Mouse (Mus musculus) limb, embryonic 12.5 days (tissue): ENCODE data around the gene Hdac11. TPM values are rescaled to one million over a fixed set of nuclear protein-coding genes. Genes with fewer than 3 reads are reported as not detected.
A peak's percentile ranks its signal among the peaks of the same experiment; 100 is the strongest.
"Not testable (repeated sequence)": the region's sequence is repeated elsewhere in the genome, so short reads cannot be mapped to it uniquely, and the experiment has no call there.

Experiments
- ATAC-seq: fragments of 200-750 bp; cut with Nextera tagmentation; 2 replicates; pipeline ENCODE4 v1.8.0; 2017; ENCODE audit warnings: low read depth, moderate TSS enrichment; ENCODE audit not compliant: insufficient number of reproducible peaks, insufficient read depth, low FRiP score, low TSS enrichment
- H3K27ac ChIP-seq: fragments of 300-500 bp; sonication (generic); 2 replicates; pipeline ENCODE4 v1.5.1; 2016; ENCODE audit warnings: mild to moderate bottlenecking, moderate library complexity
- H3K27me3 ChIP-seq: fragments of 300-500 bp; sonication (generic); 2 replicates; pipeline ENCODE4 v1.6.1; 2016; ENCODE audit warnings: mild to moderate bottlenecking, moderate library complexity
- H3K36me3 ChIP-seq: fragments of 300-500 bp; sonication (generic); 2 replicates; pipeline ENCODE4 v1.6.1; 2016; ENCODE audit warnings: mild to moderate bottlenecking, moderate library complexity
- H3K4me1 ChIP-seq: fragments of 300-500 bp; sonication (generic); replicated peaks from 2 replicates; pipeline ENCODE4 v1.6.1; 2016
- H3K4me2 ChIP-seq: fragments of 300-500 bp; sonication (generic); 2 replicates; pipeline ENCODE4 v1.6.1; 2016; ENCODE audit warnings: mild to moderate bottlenecking, moderate library complexity
- H3K4me3 ChIP-seq: fragments of 300-500 bp; sonication (generic); replicated peaks from 2 replicates; pipeline ENCODE4 v1.5.1; 2016; ENCODE audit warnings: mild to moderate bottlenecking
- H3K9ac ChIP-seq: fragments of 300-500 bp; sonication (generic); replicated peaks from 2 replicates; pipeline ENCODE4 v1.6.1; 2016; ENCODE audit warnings: mild to moderate bottlenecking, moderate library complexity
- H3K9me3 ChIP-seq: fragments of 300-500 bp; sonication (generic); 2 replicates; pipeline ENCODE4 v1.6.1; 2016; ENCODE audit warnings: mild to moderate bottlenecking, moderate library complexity
- WGBS: fragments of 180-500 bp; shearing (Covaris S2); methylation state at CpG from one replicate; pipeline ENCODE4 v1.1.7; 2016; 5-methylcytosine and 5-hydroxymethylcytosine counted together
- polyA plus RNA-seq: library from polyadenylated mRNA; unstranded; fragments of >200 nt; fragmentation: Nextera tagmentation; extraction: Ambion mirVana; gene quantifications from 2 replicates; pipeline ENCODE4 v1.2.1, GENCODE M21; 2016

Gene Hdac11
- polyA plus RNA-seq, 1 experiment from 2014 or later: 16.9 TPM

DNA sequence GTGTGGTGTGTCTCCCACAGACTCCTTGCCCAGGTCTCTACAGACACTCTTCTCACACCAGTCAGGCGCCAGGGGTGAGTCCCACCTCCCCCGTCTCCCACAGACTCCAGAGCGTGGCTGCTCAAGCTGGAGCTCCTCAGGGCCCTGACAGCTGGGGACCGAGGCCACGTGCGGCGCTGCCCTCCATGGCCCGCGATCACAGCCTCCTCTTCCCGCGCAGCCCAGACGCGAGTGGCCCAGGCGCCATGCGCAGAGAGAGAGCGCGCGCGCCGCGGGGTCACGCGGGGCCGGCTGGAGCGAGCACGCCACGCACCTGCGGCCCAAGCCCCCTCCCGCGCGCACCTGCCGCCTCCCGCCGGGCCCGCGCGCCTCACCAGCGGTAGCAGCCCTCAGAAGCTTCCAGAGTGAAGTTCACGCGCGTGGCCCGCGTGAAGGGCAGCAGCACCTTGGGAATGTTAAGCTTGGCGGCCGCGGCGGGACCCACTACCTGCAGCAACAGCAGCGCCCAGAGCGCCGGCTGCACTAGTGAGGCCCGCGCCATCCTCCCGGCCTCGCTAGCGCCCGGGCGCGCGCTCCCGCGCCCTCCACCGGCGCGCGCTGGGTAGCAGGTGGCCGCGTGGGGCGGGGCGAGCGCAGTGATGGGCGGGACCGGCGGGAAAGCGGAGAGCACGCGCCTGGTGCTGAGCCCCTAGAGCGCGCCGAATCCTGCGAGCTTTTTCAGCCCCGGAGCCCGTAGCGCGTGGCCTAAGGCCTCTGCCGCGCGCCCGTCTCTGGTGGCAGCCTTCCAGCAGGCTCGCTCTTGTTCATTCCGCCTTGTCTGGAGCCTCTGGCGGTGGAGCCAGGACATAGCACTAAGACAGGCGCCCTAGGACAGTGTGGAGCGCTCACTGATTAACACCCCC is 40.0 kb upstream of the Hdac11 start, which contains the start of gene Nup210:
TSS of gene Nup210 (minus strand) at position 586 of the 902 bp plus-strand sequence.
- under 1% methylated on average over 93 of the region's 93 CpGs for WGBS
- H3K9me3 ChIP-seq: no peaks in the 10 kb centered on the region
- H3K9ac ChIP-seq: peak within 1 kb of the TSS; percentile 52
- H3K27me3 ChIP-seq: peaks cover 33% of the 10 kb centered on the region
- H3K4me3 ChIP-seq: peak within 1 kb of the TSS; percentile 63
- peak; percentile 96 for ATAC-seq
- peaks cover 18% of the 10 kb centered on the region for H3K4me1 ChIP-seq
- peak within 1 kb of the TSS; percentile 99 for H3K4me2 ChIP-seq
- H3K27ac ChIP-seq: no peak within 1 kb of the TSS
- no peaks in the 10 kb centered on the region for H3K36me3 ChIP-seq

GRCm38 (mm10) chr6:91117149-91117548 is 39.3 kb upstream of the Hdac11 start:
- Histone ChIP-seq H3K36me3 (no peaks in the 10 kb centered on the region), H3K9ac (peak overlapping the region; percentile 52; the same call in 1 of the 2 replicates), H3K27me3 (peaks cover 33% of the 10 kb centered on the region), H3K4me3 (peak overlapping the region; percentile 63), H3K4me1 (peaks cover 18% of the 10 kb centered on the region), H3K9me3 (0 out of 2 replicates have a peak, but pooled peaks cover 5% of the 10 kb centered on the region), H3K4me2 (peak overlapping the region; percentile 99), H3K27ac (no peak overlapping the region)
- peak; percentile 40; the same call in 1 of the 2 replicates for ATAC-seq
- 2% methylated on average over 9 of the region's 9 CpGs for WGBS

GRCm38 (mm10) chr6:91118526-91118925 is 37.9 kb upstream of the Hdac11 start:
- no peaks in the 10 kb centered on the region for H3K36me3 ChIP-seq
- H3K4me2 ChIP-seq: no peak overlapping the region
- no peak for ATAC-seq
- no peak overlapping the region for H3K4me3 ChIP-seq
- no peak overlapping the region for H3K27ac ChIP-seq
- peaks cover 33% of the 10 kb centered on the region for H3K27me3 ChIP-seq
- H3K9ac ChIP-seq: no peak overlapping the region
- H3K4me1 ChIP-seq: peaks cover 18% of the 10 kb centered on the region
- H3K9me3 ChIP-seq: 0 out of 2 replicates have a peak, but pooled peaks cover 5% of the 10 kb centered on the region

DNA sequence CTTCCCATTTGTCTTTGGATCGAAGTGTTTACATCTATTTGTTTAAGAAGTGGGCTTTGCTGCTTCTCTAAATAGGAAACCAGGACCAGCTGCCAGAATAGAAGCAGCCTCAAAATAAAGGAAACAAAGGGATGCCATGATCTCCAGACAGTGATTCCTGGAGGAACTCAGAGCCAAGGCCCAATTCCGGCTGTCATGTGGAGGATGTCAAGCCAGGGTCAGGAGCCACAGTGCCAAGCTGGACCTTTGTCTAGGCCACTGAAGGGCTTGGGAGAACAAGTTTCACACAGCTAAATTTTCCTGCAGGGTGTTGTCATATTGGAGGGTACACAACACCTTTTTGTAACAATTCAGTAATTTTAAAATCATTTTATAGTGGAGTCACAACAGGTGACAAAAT is 36.3 kb upstream of the Hdac11 start:
- peaks cover 15% of the 10 kb centered on the region for H3K4me1 ChIP-seq
- no peak overlapping the region for H3K27ac ChIP-seq
- 78% methylated on average over 2 of the region's 2 CpGs for WGBS
- 0 out of 2 replicates have a peak, but pooled peaks cover 5% of the 10 kb centered on the region for H3K9me3 ChIP-seq
- H3K4me3 ChIP-seq: no peak overlapping the region
- H3K27me3 ChIP-seq: peaks cover 30% of the 10 kb centered on the region
- no peak for ATAC-seq
- no peak overlapping the region for H3K4me2 ChIP-seq
- no peaks in the 10 kb centered on the region for H3K36me3 ChIP-seq
- H3K9ac ChIP-seq: no peak overlapping the region

GRCm38 (mm10) chr6:91121089-91121488 is 35.4 kb upstream of the Hdac11 start:
- Histone ChIP-seq H3K4me1 (peaks cover 11% of the 10 kb centered on the region), H3K27me3 (peaks cover 26% of the 10 kb centered on the region)
- H3K27ac ChIP-seq, H3K4me2 ChIP-seq, H3K4me3 ChIP-seq, H3K36me3 ChIP-seq, ATAC-seq, H3K9ac ChIP-seq, H3K9me3 ChIP-seq: not testable (repeated sequence)
- WGBS: 89% methylated on average over 7 of the region's 7 CpGs

GRCm38 (mm10) chr6:91123453-91123852 is 33.0 kb upstream of the Hdac11 start:
- Histone ChIP-seq H3K9me3 (0 out of 2 replicates have a peak, but pooled peaks cover 5% of the 10 kb centered on the region), H3K4me3 (no peak overlapping the region), H3K4me1 (no peaks in the 10 kb centered on the region), H3K9ac (no peak overlapping the region), H3K36me3 (no peaks in the 10 kb centered on the region), H3K27me3 (peaks cover 12% of the 10 kb centered on the region), H3K27ac (no peak overlapping the region), H3K4me2 (no peak overlapping the region)
- ATAC-seq: no peak
- 77% methylated on average over 3 of the region's 3 CpGs for WGBS

DNA sequence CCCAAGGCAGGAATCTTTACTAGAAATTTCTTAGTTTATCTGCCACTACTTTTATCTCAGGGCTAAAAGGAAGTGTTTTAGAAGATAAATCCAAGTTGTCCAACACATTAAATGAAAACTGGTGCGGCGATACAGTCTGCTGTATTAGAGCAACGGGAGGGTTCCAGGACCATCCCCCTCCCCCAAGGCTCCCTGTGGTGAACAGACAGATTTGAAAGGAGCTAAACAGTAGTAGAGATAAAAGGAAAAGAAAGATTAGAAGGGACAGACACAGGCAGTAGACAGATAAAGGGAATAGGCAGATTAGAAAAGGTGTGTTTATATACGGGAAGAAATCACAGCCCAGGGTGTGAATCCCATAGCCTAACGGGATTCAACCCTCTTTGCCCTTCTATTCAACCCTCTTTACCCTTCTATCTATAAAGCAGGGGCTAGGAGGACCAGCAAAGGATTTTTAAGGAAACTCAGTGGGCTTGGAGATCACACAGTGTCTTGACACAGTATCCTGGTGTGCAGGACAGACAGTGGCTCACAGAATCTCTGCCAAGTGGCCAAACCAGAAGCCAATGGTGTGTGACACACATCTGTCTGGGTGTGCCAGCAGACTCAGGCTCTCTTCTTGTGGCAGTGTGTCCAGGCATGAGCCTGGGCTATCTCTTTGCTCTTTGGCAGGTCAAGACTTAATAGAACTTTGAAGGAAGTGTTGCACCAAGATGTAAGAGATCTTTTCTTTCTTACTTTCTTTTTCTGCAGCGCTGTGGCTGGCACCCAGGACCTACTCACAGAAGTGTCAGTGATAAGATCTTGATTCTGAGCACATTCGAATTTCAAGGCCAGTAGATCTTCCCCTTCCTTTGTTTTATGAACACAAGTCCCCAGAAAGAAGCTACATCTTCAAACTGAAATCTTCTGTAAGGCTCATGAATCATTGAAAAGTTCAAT is 31.9 kb upstream of the Hdac11 start:
- WGBS: 49% methylated on average over 7 of the region's 7 CpGs
- H3K9me3 ChIP-seq: 0 out of 2 replicates have a peak, but pooled peaks cover 5% of the 10 kb centered on the region
- no peak overlapping the region for H3K27ac ChIP-seq
- H3K4me3 ChIP-seq: no peak overlapping the region
- H3K4me1 ChIP-seq: no peaks in the 10 kb centered on the region
- no peaks in the 10 kb centered on the region for H3K36me3 ChIP-seq
- H3K4me2 ChIP-seq: no peak overlapping the region
- peaks cover 4% of the 10 kb centered on the region; the same call in 1 of the 2 replicates for H3K27me3 ChIP-seq
- no peak overlapping the region for H3K9ac ChIP-seq
- no peak for ATAC-seq

DNA sequence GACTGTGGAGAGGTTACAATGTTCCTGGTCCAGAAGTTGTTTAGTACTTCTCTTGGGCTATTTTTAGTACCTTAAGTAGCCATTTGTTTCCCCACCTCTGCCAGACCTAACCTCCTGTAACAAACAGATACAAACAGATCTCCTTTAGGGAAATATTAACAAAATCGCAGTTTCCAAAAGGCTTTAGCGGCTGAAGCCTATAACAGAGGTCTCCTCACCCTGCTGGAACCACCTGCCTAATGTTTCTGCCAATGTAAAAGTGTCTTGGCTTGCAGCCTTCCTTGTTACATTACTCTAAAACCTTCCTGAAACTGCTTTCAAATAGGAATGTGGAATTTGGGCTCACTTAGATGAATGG is 31.3 kb upstream of the Hdac11 start:
- peaks cover 4% of the 10 kb centered on the region; the same call in 1 of the 2 replicates for H3K27me3 ChIP-seq
- ATAC-seq: no peak
- no peaks in the 10 kb centered on the region for H3K4me1 ChIP-seq
- H3K4me2 ChIP-seq: no peak overlapping the region
- H3K9me3 ChIP-seq: 0 out of 2 replicates have a peak, but pooled peaks cover 5% of the 10 kb centered on the region
- no peak overlapping the region for H3K4me3 ChIP-seq
- no peak overlapping the region for H3K27ac ChIP-seq
- 77% methylated on average over 2 of the region's 2 CpGs for WGBS
- no peaks in the 10 kb centered on the region for H3K36me3 ChIP-seq
- no peak overlapping the region for H3K9ac ChIP-seq

GRCm38 (mm10) chr6:91128996-91129395 is 27.5 kb upstream of the Hdac11 start:
- Histone ChIP-seq H3K36me3 (no peaks in the 10 kb centered on the region), H3K27ac (no peak overlapping the region), H3K9ac (no peak overlapping the region), H3K4me1 (no peaks in the 10 kb centered on the region), H3K9me3 (no peaks in the 10 kb centered on the region), H3K27me3 (peaks cover 4% of the 10 kb centered on the region; the same call in 1 of the 2 replicates), H3K4me2 (no peak overlapping the region), H3K4me3 (no peak overlapping the region)
- 43% methylated on average over 4 of the region's 4 CpGs for WGBS
- no peak for ATAC-seq

DNA sequence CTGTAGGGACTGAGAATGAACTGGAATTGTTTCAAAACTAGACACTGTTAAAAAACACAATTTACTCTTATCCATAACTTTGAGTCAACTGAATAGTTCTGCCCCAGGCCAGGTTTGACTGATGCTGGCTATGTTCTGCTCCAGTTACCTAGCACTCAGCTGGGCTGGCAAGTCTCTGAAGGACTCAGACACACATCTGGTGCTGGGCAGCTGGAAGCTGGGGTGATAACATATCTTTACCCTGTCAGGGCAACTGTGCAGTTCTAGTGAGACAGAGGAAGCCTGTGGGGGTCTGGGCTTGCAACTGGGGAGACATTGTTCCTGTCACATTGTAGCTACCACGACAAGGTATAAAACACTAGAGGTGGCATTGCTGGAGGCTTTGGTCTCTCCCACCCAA is 25.6 kb upstream of the Hdac11 start:
- H3K36me3 ChIP-seq: no peaks in the 10 kb centered on the region
- H3K4me2 ChIP-seq: no peak overlapping the region
- ATAC-seq: no peak
- H3K27ac ChIP-seq: no peak overlapping the region
- no peak overlapping the region for H3K4me3 ChIP-seq
- H3K27me3 ChIP-seq: no peaks in the 10 kb centered on the region
- no peaks in the 10 kb centered on the region for H3K9me3 ChIP-seq
- no peaks in the 10 kb centered on the region for H3K4me1 ChIP-seq
- H3K9ac ChIP-seq: no peak overlapping the region
- WGBS: 54% methylated on average over 1 of the region's 1 CpGs
